Mouse (Mus musculus): ENCODE data around the gene Slc6a1.
A peak's percentile ranks its signal among the peaks of the same experiment; 100 is the strongest.

Slc6a1 gene

GRCm38 (mm10) chr6:114282469-114283277 is at the start of gene Slc6a1:
Gene Slc6a1 (plus strand): TSS chr6:114282635.
- DNase-seq (ENCODE audit: low spot score in 2 of 2) = peak; percentile 84 to 87

- DNase-seq (ENCODE audit: low spot score in 2 of 2) = peak; percentile 52 to 68
Measured at GRCm38 (mm10) chr6:114238892-114239644, 43.4 kb upstream of the Slc6a1 start.

GRCm38 (mm10) chr6:114245665-114246064 is 36.8 kb upstream of the Slc6a1 start:
- no peak for DNase-seq (ENCODE audit: low spot score in 2 of 2)

- peak; percentile 83 to 87 for DNase-seq (ENCODE audit: low spot score in 2 of 2)
Measured at GRCm38 (mm10) chr6:114250311-114250710, 32.1 kb upstream of the Slc6a1 start.

- DNase-seq (ENCODE audit: low spot score in 2 of 2) = peak; percentile 73 to 85
Measured at GRCm38 (mm10) chr6:114254927-114255326, 27.5 kb upstream of the Slc6a1 start.

- no peak for DNase-seq (ENCODE audit: low spot score in 2 of 2)
Measured at GRCm38 (mm10) chr6:114257762-114258361, 24.6 kb upstream of the Slc6a1 start.

GRCm38 (mm10) chr6:114258661-114259193 is 23.7 kb upstream of the Slc6a1 start:
- no peak for DNase-seq (ENCODE audit: low spot score in 2 of 2)

GRCm38 (mm10) chr6:114261609-114262008 is 20.8 kb upstream of the Slc6a1 start:
- no peak for DNase-seq (ENCODE audit: low spot score in 2 of 2)

GRCm38 (mm10) chr6:114264010-114264409 is 18.4 kb upstream of the Slc6a1 start:
- no peak for DNase-seq (ENCODE audit: low spot score in 2 of 2)

GRCm38 (mm10) chr6:114264426-114264825 is 18.0 kb upstream of the Slc6a1 start:
- peak in 1 of 2 experiments; percentile 62 for DNase-seq (ENCODE audit: low spot score in 2 of 2)

- no peak for DNase-seq (ENCODE audit: low spot score in 2 of 2)
Measured at GRCm38 (mm10) chr6:114266273-114266672, 16.2 kb upstream of the Slc6a1 start.

- DNase-seq (ENCODE audit: low spot score in 2 of 2) = no peak
Measured at GRCm38 (mm10) chr6:114267979-114268378, 14.5 kb upstream of the Slc6a1 start.

GRCm38 (mm10) chr6:114269589-114269988 is 12.8 kb upstream of the Slc6a1 start:
- no peak for DNase-seq (ENCODE audit: low spot score in 2 of 2)

GRCm38 (mm10) chr6:114270799-114271198 is 11.6 kb upstream of the Slc6a1 start:
- no peak for DNase-seq (ENCODE audit: low spot score in 2 of 2)

GRCm38 (mm10) chr6:114272279-114272678 is 10.2 kb upstream of the Slc6a1 start:
- peak; percentile 79 to 85 for DNase-seq (ENCODE audit: low spot score in 2 of 2)

GRCm38 (mm10) chr6:114273997-114274728 is 8.3 kb upstream of the Slc6a1 start:
- DNase-seq (ENCODE audit: low spot score in 2 of 2) = no peak

GRCm38 (mm10) chr6:114275800-114276199 is 6.6 kb upstream of the Slc6a1 start:
- no peak for DNase-seq (ENCODE audit: low spot score in 2 of 2)

GRCm38 (mm10) chr6:114283278-114283770 is 889 bp downstream of the Slc6a1 start:
- DNase-seq (ENCODE audit: low spot score in 2 of 2) = no peak

GRCm38 (mm10) chr6:114283927-114284703 is 1.7 kb downstream of the Slc6a1 start:
- DNase-seq (ENCODE audit: low spot score in 2 of 2) = peak; percentile 81 to 83

GRCm38 (mm10) chr6:114285424-114285823 is 3.0 kb downstream of the Slc6a1 start:
- no peak for DNase-seq (ENCODE audit: low spot score in 2 of 2)
